Mouse (Mus musculus) liver, embryonic 12.5 days (tissue): ENCODE results near the gene Fsd2. TPM values are rescaled to one million over a fixed set of nuclear protein-coding genes. Genes with fewer than 3 reads are reported as not detected.

ENCODE experiments used
- ATAC-seq: fragments of 200-750 bp; cut with Nextera tagmentation; 2 replicates; pipeline ENCODE4 v1.8.0; 2017; ENCODE audit warnings: moderate number of reproducible peaks, mild to moderate bottlenecking, moderate library complexity
- H3K27ac ChIP-seq: fragments of 300-500 bp; sonication (generic); 2 replicates; pipeline ENCODE4 v1.5.1; 2016; ENCODE audit warnings: mild to moderate bottlenecking
- H3K27me3 ChIP-seq: fragments of 300-500 bp; sonication (generic); replicated peaks from 2 replicates; pipeline ENCODE4 v1.6.1; 2016; ENCODE audit warnings: mild to moderate bottlenecking, moderate library complexity
- H3K36me3 ChIP-seq: fragments of 300-500 bp; sonication (generic); 2 replicates; pipeline ENCODE4 v1.6.1; 2016; ENCODE audit warnings: mild to moderate bottlenecking, moderate library complexity
- H3K4me1 ChIP-seq: fragments of 300-500 bp; sonication (generic); 2 replicates; pipeline ENCODE4 v1.6.1; 2016
- H3K4me2 ChIP-seq: fragments of 300-500 bp; sonication (generic); 2 replicates; pipeline ENCODE4 v1.6.1; 2016; ENCODE audit warnings: mild to moderate bottlenecking, moderate library complexity
- H3K4me3 ChIP-seq: fragments of 300-500 bp; sonication (generic); 2 replicates; pipeline ENCODE4 v1.5.1; 2016; ENCODE audit warnings: mild to moderate bottlenecking, moderate library complexity
- H3K9ac ChIP-seq: fragments of 300-500 bp; sonication (generic); 2 replicates; pipeline ENCODE4 v1.6.1; 2016; ENCODE audit warnings: mild to moderate bottlenecking, moderate library complexity
- H3K9me3 ChIP-seq: fragments of 300-500 bp; sonication (generic); replicated peaks from 2 replicates; pipeline ENCODE4 v1.6.1; 2016; ENCODE audit warnings: mild to moderate bottlenecking, moderate library complexity
- WGBS: fragments of 180-500 bp; shearing (Covaris S2); methylation state at CpG from one replicate; pipeline ENCODE4 v1.1.7; 2016; ENCODE audit not compliant: insufficient replicate concordance; 5-methylcytosine and 5-hydroxymethylcytosine counted together
- microRNA counts: library from miRNA; unstranded; fragments of <30 nt; microRNA quantifications from one replicate; lab custom pipeline; 2017
- polyA plus RNA-seq: library from polyadenylated mRNA; unstranded; fragments of >200 nt; fragmentation: Nextera tagmentation; extraction: Ambion mirVana; gene quantifications from 2 replicates; pipeline ENCODE4 v1.2.1, GENCODE M21; 2016

Fsd2 gene
- polyA plus RNA-seq, 1 experiment from 2014 or later = 0.05 TPM

DNA sequence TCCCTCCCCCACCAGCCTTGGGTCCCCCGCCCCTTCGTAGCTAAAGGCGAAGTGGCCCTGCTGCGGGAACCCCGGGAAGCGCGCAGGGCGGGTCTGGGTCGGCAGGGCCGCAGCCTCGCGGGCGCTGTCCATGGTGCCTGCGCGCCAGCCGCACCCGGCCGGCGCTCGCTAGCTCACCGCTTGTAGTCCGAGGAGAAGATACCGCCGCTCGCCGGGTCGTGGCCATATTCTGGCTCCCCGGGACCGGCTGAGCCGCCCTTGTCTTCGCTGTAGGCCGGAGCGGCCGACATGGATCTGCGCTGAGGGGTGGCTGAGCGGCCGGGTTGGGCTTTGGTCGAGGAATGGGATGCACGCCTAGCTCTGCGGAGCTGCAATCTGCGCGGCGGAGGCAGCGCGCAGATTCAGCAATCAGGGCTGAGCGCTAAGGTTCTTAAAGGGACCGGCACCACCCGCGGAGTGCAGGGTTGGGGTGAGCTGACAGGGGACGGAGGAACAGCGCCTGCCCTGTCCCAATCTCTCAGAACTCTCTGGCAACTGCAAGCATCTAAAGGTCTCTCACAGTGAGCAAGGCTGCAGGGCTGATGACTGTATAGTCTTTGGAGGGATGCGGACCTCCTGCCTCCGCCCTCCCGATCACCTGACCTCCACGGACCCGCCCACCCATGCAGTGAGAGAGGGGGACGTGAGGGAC lies 73.3 kb downstream of the Fsd2 start, which contains the start of gene Ap3b2:
Gene Ap3b2, minus strand, starts transcription at position 595 of the 691 bp plus-strand sequence.
- no peak within 1 kb of the TSS for H3K27ac ChIP-seq
- peak within 1 kb of the TSS; percentile 47 for H3K4me3 ChIP-seq
- H3K4me1 ChIP-seq = peaks cover 7% of the 10 kb centered on the region; the same call in 1 of the 2 replicates
- H3K9me3 ChIP-seq = no peaks in the 10 kb centered on the region
- WGBS = under 1% methylated on average over 57 of the region's 57 CpGs
- peak; percentile 57 for ATAC-seq
- H3K27me3 ChIP-seq = peaks cover 64% of the 10 kb centered on the region
- no peak within 1 kb of the TSS for H3K9ac ChIP-seq
- H3K36me3 ChIP-seq = no peaks in the 10 kb centered on the region
- peak within 1 kb of the TSS; percentile 64 for H3K4me2 ChIP-seq

DNA sequence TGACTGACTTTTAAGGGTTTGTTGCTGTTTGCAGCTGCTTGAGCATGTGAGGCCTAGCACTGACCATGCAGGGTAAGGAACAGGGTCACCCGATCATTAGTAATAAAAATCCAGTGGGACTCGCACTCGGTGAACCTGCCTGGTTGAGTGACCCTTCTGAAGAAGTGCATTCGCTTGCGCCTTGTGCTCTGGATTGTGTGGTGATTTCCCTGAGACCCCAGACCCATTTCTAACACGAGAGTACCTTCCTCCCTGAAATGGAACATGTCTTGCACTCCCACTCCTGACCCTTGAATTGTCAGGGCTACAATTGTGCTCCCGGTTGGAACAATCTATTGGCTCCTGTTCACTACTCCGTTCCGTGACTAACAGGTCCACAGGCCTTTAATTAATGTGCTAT lies 74.1 kb downstream of the Fsd2 start:
- H3K27me3 ChIP-seq = peaks cover 64% of the 10 kb centered on the region
- ATAC-seq = no peak
- 47% methylated on average over 9 of the region's 9 CpGs for WGBS
- H3K9ac ChIP-seq = no peak overlapping the region
- peaks cover 7% of the 10 kb centered on the region; the same call in 1 of the 2 replicates for H3K4me1 ChIP-seq
- H3K36me3 ChIP-seq = no peaks in the 10 kb centered on the region
- no peak overlapping the region for H3K27ac ChIP-seq
- no peak overlapping the region; the same call in 1 of the 2 replicates for H3K4me2 ChIP-seq
- H3K4me3 ChIP-seq = no peak overlapping the region
- no peaks in the 10 kb centered on the region for H3K9me3 ChIP-seq

DNA sequence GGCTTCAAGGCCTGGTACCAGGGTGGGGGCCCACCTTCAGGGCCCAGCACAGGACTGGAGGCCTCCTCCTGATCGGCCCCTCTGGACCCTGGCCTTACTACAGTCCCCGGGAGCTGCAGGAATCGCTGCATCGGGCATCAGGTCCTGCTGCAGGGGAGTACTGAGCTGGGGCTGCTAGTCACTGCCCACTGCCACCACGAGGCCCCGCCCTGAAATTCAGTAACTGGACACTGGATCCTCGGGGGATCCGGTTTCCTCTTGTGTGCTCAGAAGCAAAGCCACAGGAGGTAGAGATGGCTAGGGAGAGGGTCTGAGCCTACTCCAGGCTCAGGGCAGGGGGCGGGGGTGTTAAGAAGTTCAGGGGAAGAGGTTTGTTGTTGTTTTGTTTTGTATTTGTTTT lies 77.1 kb downstream of the Fsd2 start:
- Histone ChIP-seq H3K9me3 (no peaks in the 10 kb centered on the region), H3K36me3 (no peaks in the 10 kb centered on the region), H3K9ac (no peak overlapping the region), H3K27ac (no peak overlapping the region), H3K27me3 (peaks cover 39% of the 10 kb centered on the region), H3K4me2 (no peak overlapping the region), H3K4me1 (peaks cover 7% of the 10 kb centered on the region; the same call in 1 of the 2 replicates), H3K4me3 (no peak overlapping the region)
- ATAC-seq = no peak
- 14% methylated on average over 9 of the region's 9 CpGs for WGBS

MicroRNAs encoded within 50 kb of the gene (microRNA counts, 519-probe panel; counts per million panel counts)
- microRNA mmu-miR-1839-3p (lab: Ali Mortazavi, UCI) (582 counts per million, percentile 70 among the panel's probes with 10 or more counts), microRNA mmu-miR-1839-5p (lab: Ali Mortazavi, UCI) (582 counts per million, percentile 70 among the panel's probes with 10 or more counts)

Other genes with a start within 250 kb of the Fsd2 start
- 991 and 1,051 TPM in 2 replicates for gene Rps17, start 221.7 kb downstream of the Fsd2 start, polyA plus RNA-seq
- 0.08 and 0.15 TPM in 2 replicates for gene Cpeb1, start 111.5 kb downstream of the Fsd2 start, polyA plus RNA-seq
- gene Ap3b2, start 73.0 kb downstream of the Fsd2 start, polyA plus RNA-seq = 0.13 and 0.35 TPM in 2 replicates
- gene BC048679, start 68.7 kb downstream of the Fsd2 start, polyA plus RNA-seq = not detected in 2 replicates
- gene Whamm, start 4.3 kb upstream of the Fsd2 start, polyA plus RNA-seq = 8.2 and 9.6 TPM in 2 replicates
- 8.8 and 10.0 TPM in 2 replicates for gene Homer2, start 140.6 kb upstream of the Fsd2 start, polyA plus RNA-seq
- 69.7 and 73.6 TPM in 2 replicates for gene Ramac, start 196.0 kb upstream of the Fsd2 start, polyA plus RNA-seq
- 27.6 and 29.5 TPM in 2 replicates for gene 3110040N11Rik, start 222.5 kb upstream of the Fsd2 start, polyA plus RNA-seq